Mouse (Mus musculus) embryonic facial prominence, embryonic 11.5 days (tissue): ENCODE results near the gene Dnm2. TPM values are rescaled to one million over a fixed set of nuclear protein-coding genes. Genes with fewer than 3 reads are reported as not detected.
"Not testable (repeated sequence)": the region's sequence is repeated elsewhere in the genome, so short reads cannot be mapped to it uniquely, and the experiment has no call there.

ENCODE experiments used
- ATAC-seq: fragments of 200-750 bp; cut with Nextera tagmentation; replicated peaks from 2 replicates; pipeline ENCODE4 v1.8.0; 2017; ENCODE audit warnings: low read depth; ENCODE audit not compliant: insufficient number of reproducible peaks, low FRiP score, low TSS enrichment
- DNase-seq: peaks from one replicate; pipeline ENCODE4 v3.0.0-alpha.2; 2015; ENCODE audit warnings: low spot score
- H3K27ac ChIP-seq: fragments of 300-500 bp; sonication (generic); replicated peaks from 2 replicates; pipeline ENCODE4 v1.5.1; 2014; ENCODE audit warnings: mild to moderate bottlenecking, low read depth, low read length, control low read depth
- H3K27me3 ChIP-seq: fragments of 300-500 bp; sonication (generic); 2 replicates; pipeline ENCODE4 v1.6.1; 2014; ENCODE audit warnings: mild to moderate bottlenecking, low read length, moderate library complexity, mixed read lengths; ENCODE audit not compliant: control insufficient read depth, insufficient read depth
- H3K36me3 ChIP-seq: fragments of 300-500 bp; sonication (generic); replicated peaks from 2 replicates; pipeline ENCODE4 v1.6.1; 2014; ENCODE audit warnings: low read depth, mild to moderate bottlenecking, low read length, moderate library complexity, mixed read lengths; ENCODE audit not compliant: control insufficient read depth, insufficient read depth
- H3K4me1 ChIP-seq: fragments of 300-500 bp; sonication (generic); 2 replicates; pipeline ENCODE4 v1.6.1; 2014; ENCODE audit warnings: low read length, mixed read lengths; ENCODE audit not compliant: control insufficient read depth, insufficient read depth
- H3K4me2 ChIP-seq: fragments of 300-500 bp; sonication (generic); 2 replicates; pipeline ENCODE4 v1.6.1; 2014; ENCODE audit warnings: low read depth, mild to moderate bottlenecking, control low read depth, low read length, moderate library complexity
- H3K4me3 ChIP-seq: fragments of 300-500 bp; sonication (generic); 2 replicates; pipeline ENCODE4 v1.5.1; 2014; ENCODE audit warnings: low read depth, low read length, control low read depth
- H3K9ac ChIP-seq: fragments of 300-500 bp; sonication (generic); replicated peaks from 2 replicates; pipeline ENCODE4 v1.6.1; 2014; ENCODE audit warnings: mild to moderate bottlenecking, control low read depth, low read length
- H3K9me3 ChIP-seq: fragments of 300-500 bp; sonication (generic); replicated peaks from 2 replicates; pipeline ENCODE4 v1.6.1; 2016; ENCODE audit warnings: mild to moderate bottlenecking, low read length, inconsistent platforms, mixed read lengths; ENCODE audit not compliant: control insufficient read depth
- WGBS: fragments of 180-500 bp; shearing (Covaris S2); extraction: QIAGEN DNeasy Blood & Tissue Kit; methylation state at CpG from one replicate; pipeline ENCODE4 v1.1.7; 2014; 5-methylcytosine and 5-hydroxymethylcytosine counted together
- polyA plus RNA-seq: library from polyadenylated mRNA; unstranded; fragments of >200 nt; fragmentation: Nextera tagmentation; extraction: Ambion mirVana; gene quantifications from 2 replicates; pipeline ENCODE4 v1.2.1, GENCODE M21; 2014

The Dnm2 gene
- polyA plus RNA-seq, 1 experiment from 2014 or later, result 58.0 TPM

DNA sequence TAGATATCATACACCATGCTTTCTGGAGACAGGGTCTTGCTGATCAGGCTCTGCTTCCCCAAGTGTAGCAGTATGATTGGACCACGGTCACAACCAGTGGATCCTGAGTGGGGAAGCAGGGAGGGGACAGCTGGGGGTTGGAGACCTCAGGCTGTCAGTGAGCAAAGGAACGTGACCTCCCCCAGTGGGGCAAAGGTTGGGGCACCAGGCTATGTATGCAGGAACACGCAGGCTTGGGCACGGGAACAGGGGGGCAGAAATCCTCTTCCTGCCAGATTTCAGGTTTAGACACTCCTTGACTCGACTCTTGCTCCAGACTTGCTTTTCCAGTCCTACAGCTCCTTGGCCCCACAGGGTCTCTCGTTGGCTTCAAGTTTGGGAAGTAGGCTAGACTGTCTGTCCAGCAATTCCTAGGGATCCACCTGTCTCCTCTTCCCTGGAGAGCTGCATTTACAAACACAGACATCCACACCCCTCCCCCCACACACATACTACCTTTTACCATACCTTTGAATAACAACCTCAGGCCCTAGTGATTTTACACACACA, 93.3 kb downstream of the Dnm2 start:
- ATAC-seq (no peak), DNase-seq (no peak)
- no peaks in the 10 kb centered on the region for H3K36me3 ChIP-seq
- no peak overlapping the region for H3K4me3 ChIP-seq
- no peaks in the 10 kb centered on the region for H3K27me3 ChIP-seq
- H3K27ac ChIP-seq, result no peak overlapping the region
- WGBS, result 79% methylated on average over 6 of the region's 6 CpGs
- no peaks in the 10 kb centered on the region for H3K4me1 ChIP-seq
- H3K4me2 ChIP-seq, result no peak overlapping the region
- no peaks in the 10 kb centered on the region for H3K9me3 ChIP-seq
- H3K9ac ChIP-seq, result no peak overlapping the region

DNA sequence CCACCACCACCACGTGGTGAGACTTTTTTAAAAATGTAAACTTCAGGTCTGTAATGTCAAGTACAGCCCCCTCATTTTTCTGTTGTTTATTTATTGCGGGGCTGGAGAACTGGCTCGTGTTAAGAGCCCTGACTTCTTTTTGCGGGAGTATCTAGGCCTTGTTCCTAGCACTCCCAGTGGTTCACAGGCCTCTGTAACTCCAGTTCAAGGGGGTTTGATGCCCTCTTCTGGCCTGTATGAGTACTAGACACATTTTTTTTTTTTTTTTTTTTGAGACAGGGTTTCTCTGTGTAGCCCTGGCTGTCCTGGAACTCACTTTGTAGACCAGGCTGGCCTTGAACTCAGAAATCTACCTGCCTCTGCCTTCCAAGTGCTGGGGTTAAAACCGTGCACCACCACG, 94.0 kb downstream of the Dnm2 start:
- not testable (repeated sequence) for H3K27me3 ChIP-seq, H3K36me3 ChIP-seq, DNase-seq, ATAC-seq, H3K4me2 ChIP-seq, H3K9me3 ChIP-seq, H3K27ac ChIP-seq, H3K9ac ChIP-seq, H3K4me3 ChIP-seq, H3K4me1 ChIP-seq
- 87% methylated on average over 6 of the region's 6 CpGs for WGBS

DNA sequence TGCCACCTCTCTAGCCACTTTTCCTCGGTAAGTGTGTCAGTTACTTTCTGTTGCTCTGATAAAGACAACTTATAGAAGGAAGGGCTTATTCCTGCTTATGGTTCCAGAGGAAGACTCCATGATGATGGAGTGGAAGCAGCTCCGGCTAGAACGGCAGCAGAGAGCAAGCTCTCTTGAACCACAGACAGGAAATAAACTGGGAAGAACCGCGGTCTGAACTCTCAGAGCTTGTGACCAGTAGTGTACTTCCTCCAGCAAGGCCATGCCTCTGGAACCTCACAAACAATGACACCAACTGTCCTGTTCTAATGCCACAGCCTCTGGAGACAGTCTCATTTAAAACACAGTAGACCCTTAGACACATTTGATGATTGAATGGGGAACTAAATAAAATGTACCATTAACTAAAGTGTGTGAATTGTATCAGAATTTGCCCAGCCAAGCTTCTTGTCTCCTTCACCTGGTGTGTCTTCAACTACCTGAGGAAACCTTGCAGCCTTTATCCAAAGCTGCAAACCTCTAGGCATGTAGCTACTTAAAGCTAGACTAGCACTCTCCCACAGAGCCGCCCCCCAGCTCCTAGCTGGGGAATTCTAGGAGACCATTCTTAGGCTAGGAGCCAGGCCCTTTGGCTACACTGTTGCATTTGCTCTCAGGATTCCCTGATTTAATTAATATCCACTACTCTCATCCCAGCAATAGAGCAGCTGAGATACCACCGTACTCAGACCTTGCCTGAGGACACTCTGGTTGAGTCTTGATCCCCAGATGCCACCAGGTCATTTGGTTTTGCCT, 100.6 kb downstream of the Dnm2 start:
- Histone ChIP-seq H3K4me3 (no peak overlapping the region), H3K27ac (no peak overlapping the region), H3K9me3 (no peaks in the 10 kb centered on the region), H3K4me2 (no peak overlapping the region), H3K36me3 (no peaks in the 10 kb centered on the region), H3K9ac (no peak overlapping the region), H3K27me3 (no peaks in the 10 kb centered on the region), H3K4me1 (no peaks in the 10 kb centered on the region)
- DNase-seq (no peak), ATAC-seq (no peak)
- WGBS, result 76% methylated on average over 7 of the region's 7 CpGs

DNA sequence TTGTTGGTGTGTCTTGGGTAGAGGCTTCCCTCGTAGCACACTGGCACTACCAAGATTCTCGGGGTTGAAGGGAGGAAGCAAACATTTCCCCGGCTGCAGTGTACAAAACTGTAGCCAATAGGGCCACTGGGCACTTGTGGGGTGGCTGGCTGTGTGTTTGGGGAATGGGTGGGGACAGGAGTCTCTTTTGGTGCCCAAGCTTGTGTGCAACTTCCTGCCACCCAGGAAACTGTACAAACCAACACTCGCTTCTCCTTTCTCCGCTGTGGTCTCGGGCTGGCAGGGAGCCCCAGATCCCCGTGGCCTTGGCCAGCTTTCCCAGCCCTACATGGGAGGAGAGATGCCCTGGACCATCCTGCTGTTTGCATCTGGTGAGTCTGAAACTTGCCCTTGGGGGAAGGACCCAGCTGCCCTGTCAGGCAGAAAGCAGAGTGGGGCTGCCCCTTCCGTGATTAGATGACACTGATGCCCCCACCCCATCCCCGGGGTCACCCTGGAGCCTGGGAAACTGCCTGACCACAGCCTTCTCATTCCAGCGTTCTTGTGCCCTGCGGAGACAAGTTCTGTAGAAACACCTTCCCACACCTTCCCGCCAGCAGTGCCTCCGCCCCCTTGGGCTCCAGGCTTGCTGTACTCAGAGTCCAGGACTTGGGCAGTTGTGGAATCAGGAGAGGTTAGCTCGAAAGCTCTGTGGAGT, 101.4 kb downstream of the Dnm2 start, which contains the start of gene AB124611:
Gene AB124611, plus strand, starts transcription at position 240 of the 697 bp plus-strand sequence.
- H3K27ac ChIP-seq, result no peak within 1 kb of the TSS
- 0 out of 2 replicates have a peak, but pooled peaks have one; percentile 14 for ATAC-seq
- no peak within 1 kb of the TSS for H3K4me2 ChIP-seq
- no peaks in the 10 kb centered on the region for H3K4me1 ChIP-seq
- no peaks in the 10 kb centered on the region for H3K27me3 ChIP-seq
- H3K9me3 ChIP-seq, result no peaks in the 10 kb centered on the region
- H3K9ac ChIP-seq, result 0 out of 2 replicates have a peak within 1 kb of the TSS, but pooled peaks have one; percentile 22
- no peaks in the 10 kb centered on the region for H3K36me3 ChIP-seq
- WGBS, result 62% methylated on average over 14 of the region's 14 CpGs
- no peak for DNase-seq
- H3K4me3 ChIP-seq, result no peak within 1 kb of the TSS

DNA sequence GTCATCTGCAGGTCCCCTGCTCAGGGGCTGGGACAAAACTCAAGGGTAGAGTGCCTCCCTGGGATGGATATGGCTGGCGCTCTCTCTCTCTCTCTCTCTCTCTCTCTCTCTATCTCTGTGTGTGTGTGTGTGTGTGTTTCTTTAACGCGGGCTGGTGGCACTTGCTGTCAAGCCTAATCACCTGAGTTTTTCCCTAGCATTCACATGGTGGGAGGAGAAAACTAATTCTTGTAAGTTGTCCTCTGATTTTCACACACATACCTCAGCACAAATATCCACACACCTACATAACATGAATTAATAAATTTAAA, 101.9 kb downstream of the Dnm2 start:
- ATAC-seq (no peak), DNase-seq (no peak)
- Histone ChIP-seq H3K4me2 (no peak overlapping the region), H3K4me1 (no peaks in the 10 kb centered on the region), H3K9ac (no peak overlapping the region), H3K9me3 (no peaks in the 10 kb centered on the region), H3K27me3 (no peaks in the 10 kb centered on the region), H3K27ac (no peak overlapping the region), H3K36me3 (no peaks in the 10 kb centered on the region), H3K4me3 (no peak overlapping the region)
- WGBS, result 83% methylated on average over 3 of the region's 3 CpGs

DNA sequence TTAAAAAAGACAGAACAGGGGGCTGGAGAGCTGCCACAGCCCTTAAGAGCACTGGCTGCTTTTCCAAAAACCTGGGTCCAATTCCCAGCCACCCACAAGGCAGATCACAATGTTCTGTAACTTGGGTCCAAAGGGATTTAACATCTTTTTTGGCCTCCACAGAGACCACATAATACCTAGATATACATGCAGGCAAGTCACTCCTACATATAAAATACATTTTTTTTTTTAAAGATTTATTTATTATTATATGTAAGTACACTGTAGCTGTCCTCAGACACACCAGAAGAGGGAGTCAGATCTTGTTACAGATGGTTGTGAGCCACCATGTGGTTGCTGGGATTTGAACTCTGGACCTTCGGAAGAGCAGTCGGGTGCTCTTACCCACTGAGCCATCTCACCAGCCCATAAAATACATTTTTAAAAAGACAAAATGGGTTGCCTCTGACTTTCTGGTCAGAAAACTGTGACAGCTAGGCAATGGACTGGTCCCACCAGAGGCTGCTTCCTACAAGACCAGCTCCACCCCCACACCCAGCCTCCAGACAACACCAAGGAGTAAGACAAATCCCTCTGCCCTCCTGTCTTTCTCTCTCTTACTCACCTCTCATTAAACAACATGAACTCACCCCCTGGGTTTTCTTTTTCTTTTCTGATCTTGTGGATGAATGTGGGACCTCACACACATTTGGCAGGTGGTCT, 102.5 kb downstream of the Dnm2 start:
- H3K27ac ChIP-seq, result no peak overlapping the region
- no peaks in the 10 kb centered on the region for H3K27me3 ChIP-seq
- no peak overlapping the region for H3K4me2 ChIP-seq
- no peaks in the 10 kb centered on the region for H3K36me3 ChIP-seq
- no peaks in the 10 kb centered on the region for H3K9me3 ChIP-seq
- no peaks in the 10 kb centered on the region for H3K4me1 ChIP-seq
- no peak overlapping the region; the same call in 1 of the 2 replicates for H3K9ac ChIP-seq
- DNase-seq, result no peak
- ATAC-seq, result no peak
- 100% methylated on average over 2 of the region's 2 CpGs for WGBS
- no peak overlapping the region for H3K4me3 ChIP-seq

DNA sequence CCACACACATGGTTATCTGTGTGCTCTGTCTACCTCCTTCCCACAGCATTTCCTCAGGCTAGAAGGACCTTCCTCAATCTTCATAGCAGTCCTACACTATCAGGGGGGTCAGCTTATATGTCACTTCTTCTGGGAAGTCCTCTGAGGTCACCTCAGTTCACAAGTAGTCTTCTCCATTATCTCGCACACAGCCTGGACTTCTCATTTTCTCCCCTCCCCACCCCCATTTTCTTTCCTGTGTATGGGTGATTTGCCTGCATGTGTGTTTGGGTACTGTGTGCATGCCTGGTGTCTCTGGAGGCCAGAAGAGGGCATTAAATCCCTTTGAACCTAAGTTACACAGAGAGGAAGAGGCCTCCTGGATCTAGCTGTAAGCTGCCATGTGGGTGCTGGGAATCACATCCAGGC, 103.2 kb downstream of the Dnm2 start:
- Histone ChIP-seq H3K36me3 (no peaks in the 10 kb centered on the region), H3K9me3 (no peaks in the 10 kb centered on the region), H3K27me3 (no peaks in the 10 kb centered on the region), H3K27ac (no peak overlapping the region), H3K9ac (no peak overlapping the region; the same call in 1 of the 2 replicates), H3K4me2 (no peak overlapping the region), H3K4me3 (no peak overlapping the region), H3K4me1 (no peaks in the 10 kb centered on the region)
- no peak for DNase-seq
- 46% methylated on average over 1 of the region's 1 CpGs for whole genome bisulfite sequencing
- no peak for ATAC-seq
